Mouse (Mus musculus): ENCODE results near the gene 1700067P10Rik. TPM values are rescaled to one million over a fixed set of nuclear protein-coding genes. Genes with fewer than 3 reads are reported as not detected.

The 1700067P10Rik gene
- total and polyA plus RNA-seq, 3 experiments, result 0.11 TPM; not detected in 2

DNA sequence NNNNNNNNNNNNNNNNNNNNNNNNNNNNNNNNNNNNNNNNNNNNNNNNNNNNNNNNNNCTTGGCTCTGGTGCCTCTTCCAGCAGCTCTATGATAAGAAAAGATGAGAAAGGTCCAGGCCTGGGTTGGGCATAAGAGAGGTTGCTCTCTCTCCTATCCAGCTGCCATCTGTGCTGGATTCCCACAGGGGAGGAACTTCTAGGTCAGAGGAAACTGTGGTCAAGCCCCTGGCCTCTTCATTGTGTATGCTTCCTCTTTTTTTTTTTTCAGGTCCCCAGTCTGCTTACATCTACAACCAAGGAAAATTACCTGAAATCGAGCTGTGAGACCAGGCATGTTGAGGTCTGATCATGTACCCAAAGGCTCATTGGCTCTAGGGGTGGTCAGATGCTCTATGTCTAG, 29.5 kb downstream of the 1700067P10Rik start:
- Histone ChIP-seq H3K27me3 (ENCODE audit: insufficient read depth, low read length) (no peaks in the 10 kb centered on the region), H3K9me3 (replicated peaks) (peaks cover 5% of the 10 kb centered on the region), H3K36me3 (replicated peaks) (no peaks in the 10 kb centered on the region), H3K4me1 (ENCODE audit: insufficient read depth, low read depth, low read length) (peaks cover 2% of the 10 kb centered on the region; the same call in 1 of the 2 replicates), H3K4me3 (ENCODE audit: low read depth, low read length) (no peak overlapping the region)
- TF ChIP-seq POLR2AphosphoS5 (IDR thresholded peaks at IDR 0.05; ENCODE audit: insufficient replicate concordance, low read depth, low read length) (no peak), CTCF (IDR thresholded peaks at IDR 0.05; ENCODE audit: low read depth, low read length) (no peak), GATA1 (IDR thresholded peaks at IDR 0.05; ENCODE audit: borderline replicate concordance, low read length) (no peak), GATA2 (IDR thresholded peaks at IDR 0.05; ENCODE audit: borderline replicate concordance, low read depth, low read length) (no peak), TAL1 (conservative IDR thresholded peaks at IDR 0.05; ENCODE audit: low read depth, low read length) (no peak)
- no peak for ATAC-seq (ENCODE audit: extremely low read depth, insufficient number of reproducible peaks, low FRiP score, poor library complexity, severe bottlenecking)
- DNase-seq (ENCODE audit: low spot score), result no peak

DNA sequence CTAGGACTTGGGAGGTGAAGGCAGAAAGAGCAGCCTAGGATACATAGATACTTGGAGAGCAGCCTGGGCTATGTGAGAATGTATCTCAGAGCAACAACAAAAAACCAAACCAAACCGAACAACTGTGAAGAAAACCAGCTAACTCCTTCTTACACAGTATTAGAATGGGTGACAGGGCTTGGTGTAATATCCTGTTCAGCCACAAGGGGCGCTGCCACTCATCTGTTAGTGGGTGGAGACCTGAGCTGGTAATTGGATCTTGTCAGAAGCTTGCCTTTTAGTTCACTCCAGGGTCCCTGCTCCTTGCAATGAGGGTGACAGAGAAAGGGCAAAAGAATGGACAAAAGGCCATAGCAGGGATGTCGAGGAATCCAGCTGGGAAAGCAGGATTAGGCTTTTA, 30.5 kb downstream of the 1700067P10Rik start:
- no peak for TF ChIP-seq GATA2 (IDR thresholded peaks at IDR 0.05; ENCODE audit: borderline replicate concordance, low read depth, low read length)
- TF ChIP-seq TAL1 (conservative IDR thresholded peaks at IDR 0.05; ENCODE audit: low read depth, low read length), result no peak
- TF ChIP-seq CTCF (IDR thresholded peaks at IDR 0.05; ENCODE audit: low read depth, low read length), result peak; percentile 92
- Histone ChIP-seq H3K36me3 (replicated peaks) (no peaks in the 10 kb centered on the region), H3K4me1 (ENCODE audit: insufficient read depth, low read depth, low read length) (peaks cover 2% of the 10 kb centered on the region; the same call in 1 of the 2 replicates), H3K4me3 (ENCODE audit: low read depth, low read length) (no peak overlapping the region), H3K9me3 (replicated peaks) (no peaks in the 10 kb centered on the region), H3K27me3 (ENCODE audit: insufficient read depth, low read length) (no peaks in the 10 kb centered on the region)
- DNase-seq (ENCODE audit: low spot score) (peak; percentile 57), ATAC-seq (ENCODE audit: extremely low read depth, insufficient number of reproducible peaks, low FRiP score, poor library complexity, severe bottlenecking) (peak; percentile 60)

DNA sequence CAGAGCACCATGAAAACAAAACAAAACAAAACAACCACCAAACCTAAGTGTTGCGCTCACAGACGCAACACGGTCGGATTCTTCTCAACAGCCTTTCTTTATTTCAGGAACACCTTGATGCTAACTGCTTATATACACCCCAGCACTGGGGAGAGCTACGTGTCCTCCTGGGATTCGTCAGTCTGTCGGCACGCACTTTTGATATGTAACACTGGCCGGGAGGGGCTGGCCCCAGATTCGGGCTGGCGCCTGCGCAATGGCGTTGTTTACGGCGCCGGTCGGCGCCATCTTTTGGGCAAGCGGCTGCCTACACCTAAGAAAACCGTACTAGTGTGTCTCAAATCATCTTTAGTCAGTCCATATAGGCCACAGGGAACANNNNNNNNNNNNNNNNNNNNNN, 31.3 kb downstream of the 1700067P10Rik start:
- no peaks in the 10 kb centered on the region for H3K9me3 ChIP-seq (replicated peaks)
- TF ChIP-seq TAL1 (conservative IDR thresholded peaks at IDR 0.05; ENCODE audit: low read depth, low read length) (no peak), POLR2AphosphoS5 (IDR thresholded peaks at IDR 0.05; ENCODE audit: insufficient replicate concordance, low read depth, low read length) (no peak), GATA1 (IDR thresholded peaks at IDR 0.05; ENCODE audit: borderline replicate concordance, low read length) (no peak)
- H3K4me3 ChIP-seq (ENCODE audit: low read depth, low read length), result no peak overlapping the region
- H3K36me3 ChIP-seq (replicated peaks), result no peaks in the 10 kb centered on the region
- H3K4me1 ChIP-seq (ENCODE audit: insufficient read depth, low read depth, low read length), result peaks cover 2% of the 10 kb centered on the region; the same call in 1 of the 2 replicates
- H3K27me3 ChIP-seq (ENCODE audit: insufficient read depth, low read length), result no peaks in the 10 kb centered on the region
- DNase-seq (ENCODE audit: low spot score) (no peak), ATAC-seq (ENCODE audit: extremely low read depth, insufficient number of reproducible peaks, low FRiP score, poor library complexity, severe bottlenecking) (no peak)

DNA sequence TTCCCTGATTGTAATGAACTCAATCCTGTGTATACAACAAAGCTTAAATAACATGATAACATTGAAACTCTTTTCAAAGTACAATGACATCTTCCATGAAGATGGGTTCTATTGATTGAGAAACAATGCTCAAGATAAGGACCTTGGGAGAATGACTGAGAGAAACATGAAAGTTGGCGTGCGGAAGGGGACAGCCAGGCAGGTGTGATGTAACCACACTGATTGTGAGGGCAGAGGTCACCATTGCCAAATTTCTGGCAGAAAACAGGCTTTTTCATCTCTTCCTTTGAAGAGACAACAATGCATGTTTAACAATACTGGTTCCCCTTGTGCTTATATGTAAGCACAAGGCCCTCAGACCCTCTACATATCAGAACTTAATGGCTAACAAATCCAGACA, 43.7 kb downstream of the 1700067P10Rik start:
- no peaks in the 10 kb centered on the region for H3K4me1 ChIP-seq (ENCODE audit: insufficient read depth, low read depth, low read length)
- no peak overlapping the region for H3K4me3 ChIP-seq (ENCODE audit: low read depth, low read length)
- TF ChIP-seq TAL1 (conservative IDR thresholded peaks at IDR 0.05; ENCODE audit: low read depth, low read length) (no peak), GATA2 (IDR thresholded peaks at IDR 0.05; ENCODE audit: borderline replicate concordance, low read depth, low read length) (no peak)
- H3K9me3 ChIP-seq (replicated peaks), result no peaks in the 10 kb centered on the region
- no peaks in the 10 kb centered on the region for H3K27me3 ChIP-seq (ENCODE audit: insufficient read depth, low read length)
- no peak for DNase-seq (ENCODE audit: low spot score)
- H3K36me3 ChIP-seq (replicated peaks), result no peaks in the 10 kb centered on the region
- no peak for ATAC-seq (ENCODE audit: extremely low read depth, insufficient number of reproducible peaks, low FRiP score, poor library complexity, severe bottlenecking)

Other genes starting within 250 kb of the 1700067P10Rik start
- gene Foxp4, start 164.7 kb upstream of the 1700067P10Rik start, total RNA-seq (2014; fragmentation: Nextera tagmentation), result 20.2 and 21.6 TPM in 2 replicates
- gene Foxp4, start 164.7 kb upstream of the 1700067P10Rik start, total RNA-seq (2017), result 0.93 and 1.0 TPM in 2 replicates
- 54.1 and 64.6 TPM in 2 replicates for gene Foxp4, start 164.7 kb upstream of the 1700067P10Rik start, polyA plus RNA-seq (2012)
- gene 1700122O11Rik, start 51.0 kb upstream of the 1700067P10Rik start, total RNA-seq (2014; fragmentation: Nextera tagmentation), result not detected in 2 replicates
- not detected in 2 replicates for gene 1700122O11Rik, start 51.0 kb upstream of the 1700067P10Rik start, total RNA-seq (2017)
- gene 1700122O11Rik, start 51.0 kb upstream of the 1700067P10Rik start, polyA plus RNA-seq (2012), result not detected in 2 replicates
- not detected in 2 replicates for gene 9830107B12Rik, start 56.9 kb downstream of the 1700067P10Rik start, total RNA-seq (2014; fragmentation: Nextera tagmentation)
- gene 9830107B12Rik, start 56.9 kb downstream of the 1700067P10Rik start, total RNA-seq (2017), result 0.29 and 0.38 TPM in 2 replicates
- gene 9830107B12Rik, start 56.9 kb downstream of the 1700067P10Rik start, polyA plus RNA-seq (2012), result not detected in 2 replicates
- not detected in 2 replicates for gene A530064D06Rik, start 78.0 kb downstream of the 1700067P10Rik start, total RNA-seq (2014; fragmentation: Nextera tagmentation)
- 0.17 and 0.27 TPM in 2 replicates for gene A530064D06Rik, start 78.0 kb downstream of the 1700067P10Rik start, total RNA-seq (2017)
- not detected in 2 replicates for gene A530064D06Rik, start 78.0 kb downstream of the 1700067P10Rik start, polyA plus RNA-seq (2012)
- gene Trem1, start 143.4 kb downstream of the 1700067P10Rik start, total RNA-seq (2014; fragmentation: Nextera tagmentation), result not detected in 2 replicates
- 0.05 and 0.06 TPM in 2 replicates for gene Trem1, start 143.4 kb downstream of the 1700067P10Rik start, total RNA-seq (2017)
- not detected in 2 replicates for gene Trem1, start 143.4 kb downstream of the 1700067P10Rik start, polyA plus RNA-seq (2012)
- not detected in 2 replicates for gene Trem3, start 158.5 kb downstream of the 1700067P10Rik start, total RNA-seq (2014; fragmentation: Nextera tagmentation)
- not detected in 2 replicates for gene Trem3, start 158.5 kb downstream of the 1700067P10Rik start, total RNA-seq (2017)
- gene Trem3, start 158.5 kb downstream of the 1700067P10Rik start, polyA plus RNA-seq (2012), result not detected in 2 replicates
- 2.3 TPM in 1 of 2 replicates, not detected in the other for gene Treml4, start 175.0 kb downstream of the 1700067P10Rik start, total RNA-seq (2014; fragmentation: Nextera tagmentation)
- 1.4 and 2.2 TPM in 2 replicates for gene Treml4, start 175.0 kb downstream of the 1700067P10Rik start, total RNA-seq (2017)
- 0.22 and 0.33 TPM in 2 replicates for gene Treml4, start 175.0 kb downstream of the 1700067P10Rik start, polyA plus RNA-seq (2012)
- gene Treml2, start 210.2 kb downstream of the 1700067P10Rik start, total RNA-seq (2014; fragmentation: Nextera tagmentation), result 84.3 and 99.8 TPM in 2 replicates
- 63.4 and 71.0 TPM in 2 replicates for gene Treml2, start 210.2 kb downstream of the 1700067P10Rik start, total RNA-seq (2017)
- 14.3 and 15.6 TPM in 2 replicates for gene Treml2, start 210.2 kb downstream of the 1700067P10Rik start, polyA plus RNA-seq (2012)
- gene B430306N03Rik, start 226.8 kb downstream of the 1700067P10Rik start, total RNA-seq (2014; fragmentation: Nextera tagmentation), result 1.0 and 1.7 TPM in 2 replicates
- gene B430306N03Rik, start 226.8 kb downstream of the 1700067P10Rik start, total RNA-seq (2017), result 0.87 and 0.93 TPM in 2 replicates
- gene B430306N03Rik, start 226.8 kb downstream of the 1700067P10Rik start, polyA plus RNA-seq (2012), result 0.20 and 0.21 TPM in 2 replicates